Mouse (Mus musculus) cerebellum, postnatal 14 days (tissue): ENCODE measurements around the gene Cpox.

Experiments
- DNase-seq, 2 experiments: peaks; one replicate each; pipeline ENCODE4 v3.0.0; 2021; ENCODE audit warnings: mixed read lengths in 2 of 2

Cpox gene

GRCm38 (mm10) chr16:58702329-58702932 lies 32.3 kb downstream of the Cpox start:
- no peak for DNase-seq

- DNase-seq = no peak
These were observed 33.5 kb downstream of the Cpox start for GRCm38 (mm10) chr16:58703382-58704124.

GRCm38 (mm10) chr16:58704999-58705398 lies 34.9 kb downstream of the Cpox start:
- no peak for DNase-seq

GRCm38 (mm10) chr16:58707276-58707905 lies 37.3 kb downstream of the Cpox start:
- no peak for DNase-seq

- no peak for DNase-seq
These were observed 38.7 kb downstream of the Cpox start for GRCm38 (mm10) chr16:58708601-58709475.

- no peak for DNase-seq
These were observed 39.4 kb downstream of the Cpox start for GRCm38 (mm10) chr16:58709536-58709935.

GRCm38 (mm10) chr16:58712221-58712620 lies 42.1 kb downstream of the Cpox start:
- DNase-seq = no peak

- no peak for DNase-seq
These were observed 43.0 kb downstream of the Cpox start for GRCm38 (mm10) chr16:58713128-58713527.

- DNase-seq = no peak
These were observed 44.9 kb downstream of the Cpox start for GRCm38 (mm10) chr16:58715018-58715417.

GRCm38 (mm10) chr16:58718666-58719120 lies 48.6 kb downstream of the Cpox start, which contains the start of gene Gpr15:
Gene Gpr15, minus strand, starts transcription at chr16:58719070.
- DNase-seq = no peak

GRCm38 (mm10) chr16:58722292-58722691 lies 52.2 kb downstream of the Cpox start:
- DNase-seq = no peak

- no peak for DNase-seq
These were observed 56.8 kb downstream of the Cpox start for GRCm38 (mm10) chr16:58726680-58727476.

GRCm38 (mm10) chr16:58727477-58728131 lies 57.5 kb downstream of the Cpox start, which contains the start of gene Cldnd1:
Gene Cldnd1, plus strand, starts transcription at chr16:58727910.
- DNase-seq = peak; percentile 94 to 95

- no peak for DNase-seq
These were observed 58.1 kb downstream of the Cpox start for GRCm38 (mm10) chr16:58728176-58728671.

- DNase-seq = no peak
These were observed 68.1 kb downstream of the Cpox start for GRCm38 (mm10) chr16:58738205-58738604.

GRCm38 (mm10) chr16:58738800-58739199 lies 68.7 kb downstream of the Cpox start:
- DNase-seq = no peak

GRCm38 (mm10) chr16:58740751-58741150 lies 70.7 kb downstream of the Cpox start:
- no peak for DNase-seq

- no peak for DNase-seq
These were observed 76.6 kb downstream of the Cpox start for GRCm38 (mm10) chr16:58746715-58747114.

GRCm38 (mm10) chr16:58751314-58751713 lies 81.2 kb downstream of the Cpox start:
- DNase-seq = no peak

- no peak for DNase-seq
These were observed 86.1 kb downstream of the Cpox start for GRCm38 (mm10) chr16:58756191-58756590.

GRCm38 (mm10) chr16:58763076-58763475 lies 93.0 kb downstream of the Cpox start, which contains the start of gene Olfr172:
Gene Olfr172, minus strand, starts transcription at chr16:58763176.
- DNase-seq = no peak
